Mouse (Mus musculus) lung, embryonic 16.5 days (tissue): ENCODE measurements around the gene Mgat4a. TPM values are rescaled to one million over a fixed set of nuclear protein-coding genes. Genes with fewer than 3 reads are reported as not detected.
A peak's percentile ranks its signal among the peaks of the same experiment; 100 is the strongest.
"Not testable (repeated sequence)": the region's sequence is repeated elsewhere in the genome, so short reads cannot be mapped to it uniquely, and the experiment has no call there.

Experiments
- ATAC-seq: fragments of 200-750 bp; cut with Nextera tagmentation; 2 replicates; pipeline ENCODE4 v1.8.0; 2017; ENCODE audit warnings: low read depth, mild to moderate bottlenecking, moderate library complexity
- H3K27ac ChIP-seq: fragments of 300-500 bp; sonication (generic); 2 replicates; pipeline ENCODE4 v1.5.1; 2014; ENCODE audit warnings: mild to moderate bottlenecking, control low read depth, low read length
- H3K27me3 ChIP-seq: fragments of 300-500 bp; sonication (generic); 2 replicates; pipeline ENCODE4 v1.6.1; 2014; ENCODE audit warnings: low read depth, low read length, mixed read lengths; ENCODE audit not compliant: control insufficient read depth, insufficient read depth
- H3K36me3 ChIP-seq: fragments of 300-500 bp; sonication (generic); 2 replicates; pipeline ENCODE4 v1.6.1; 2014; ENCODE audit warnings: low read length; ENCODE audit not compliant: control insufficient read depth, insufficient read depth
- H3K4me1 ChIP-seq: fragments of 300-500 bp; sonication (generic); replicated peaks from 2 replicates; pipeline ENCODE4 v1.6.1; 2014; ENCODE audit warnings: low read length, mixed read lengths; ENCODE audit not compliant: control insufficient read depth, insufficient read depth
- H3K4me2 ChIP-seq: fragments of 300-500 bp; sonication (generic); 2 replicates; pipeline ENCODE4 v1.6.1; 2014; ENCODE audit warnings: low read depth, low read length, control low read depth
- H3K4me3 ChIP-seq: fragments of 300-500 bp; sonication (generic); 2 replicates; pipeline ENCODE4 v1.5.1; 2014; ENCODE audit warnings: mild to moderate bottlenecking, low read length, control low read depth
- H3K9ac ChIP-seq: fragments of 300-500 bp; sonication (generic); 2 replicates; pipeline ENCODE4 v1.6.1; 2014; ENCODE audit warnings: low read length, control low read depth
- H3K9me3 ChIP-seq: fragments of 300-500 bp; sonication (generic); 2 replicates; pipeline ENCODE4 v1.6.1; 2016; ENCODE audit warnings: low read length; ENCODE audit not compliant: control insufficient read depth
- WGBS: fragments of 180-500 bp; shearing (Covaris S2); extraction: QIAGEN DNeasy Blood & Tissue Kit; methylation state at CpG from one replicate; pipeline ENCODE4 v1.1.7; 2014; 5-methylcytosine and 5-hydroxymethylcytosine counted together
- polyA plus RNA-seq: library from polyadenylated mRNA; unstranded; fragments of >200 nt; fragmentation: Nextera tagmentation; extraction: Ambion mirVana; gene quantifications from 2 replicates; pipeline ENCODE4 v1.2.1, GENCODE M21; 2015

The Mgat4a gene
- polyA plus RNA-seq, 1 experiment from 2014 or later, result 6.5 TPM

GRCm38 (mm10) chr1:37539968-37540809 is 627 bp downstream of the Mgat4a start:
- Histone ChIP-seq H3K27me3 (peaks cover 19% of the 10 kb centered on the region), H3K4me3 (peak overlapping the region; percentile 81), H3K4me1 (peaks cover 5% of the 10 kb centered on the region; the same call in 1 of the 2 replicates), H3K36me3 (no peaks in the 10 kb centered on the region), H3K27ac (no peak overlapping the region), H3K4me2 (peak overlapping the region; percentile 97), H3K9ac (peak overlapping the region; percentile 81), H3K9me3 (no peaks in the 10 kb centered on the region)
- ATAC-seq, result peak; percentile 16; the same call in 1 of the 2 replicates
- WGBS, result 3% methylated on average over 44 of the region's 47 CpGs

GRCm38 (mm10) chr1:37534532-37535108 is 6.2 kb downstream of the Mgat4a start:
- no peaks in the 10 kb centered on the region for H3K9me3 ChIP-seq
- H3K27ac ChIP-seq, result no peak overlapping the region
- no peak for ATAC-seq
- WGBS, result 53% methylated on average over 5 of the region's 5 CpGs
- no peaks in the 10 kb centered on the region for H3K36me3 ChIP-seq
- H3K4me2 ChIP-seq, result no peak overlapping the region
- H3K4me1 ChIP-seq, result peaks cover 4% of the 10 kb centered on the region
- no peak overlapping the region for H3K9ac ChIP-seq
- H3K27me3 ChIP-seq, result peaks cover 2% of the 10 kb centered on the region; the same call in 1 of the 2 replicates
- no peak overlapping the region for H3K4me3 ChIP-seq

GRCm38 (mm10) chr1:37533181-37533580 is 7.6 kb downstream of the Mgat4a start:
- Histone ChIP-seq H3K27me3 (no peaks in the 10 kb centered on the region), H3K36me3 (no peaks in the 10 kb centered on the region), H3K27ac (no peak overlapping the region), H3K4me2 (no peak overlapping the region), H3K4me1 (peaks cover 4% of the 10 kb centered on the region), H3K9ac (no peak overlapping the region), H3K4me3 (no peak overlapping the region), H3K9me3 (no peaks in the 10 kb centered on the region)
- no peak for ATAC-seq
- 94% methylated on average over 7 of the region's 7 CpGs for WGBS

- Histone ChIP-seq H3K4me3 (no peak overlapping the region), H3K9ac (no peak overlapping the region), H3K4me1 (peaks cover 4% of the 10 kb centered on the region), H3K27me3 (no peaks in the 10 kb centered on the region), H3K9me3 (no peaks in the 10 kb centered on the region), H3K27ac (no peak overlapping the region), H3K36me3 (no peaks in the 10 kb centered on the region), H3K4me2 (no peak overlapping the region)
- WGBS, result 76% methylated on average over 6 of the region's 6 CpGs
- no peak for ATAC-seq
Measured at GRCm38 (mm10) chr1:37532533-37532840, 8.3 kb downstream of the Mgat4a start.

- H3K9ac ChIP-seq, result no peak overlapping the region
- no peak overlapping the region for H3K27ac ChIP-seq
- H3K4me3 ChIP-seq, result no peak overlapping the region
- no peak for ATAC-seq
- no peaks in the 10 kb centered on the region for H3K27me3 ChIP-seq
- H3K4me1 ChIP-seq, result peaks cover 4% of the 10 kb centered on the region
- no peaks in the 10 kb centered on the region for H3K36me3 ChIP-seq
- H3K9me3 ChIP-seq, result no peaks in the 10 kb centered on the region
- H3K4me2 ChIP-seq, result no peak overlapping the region
- WGBS, result 91% methylated on average over 12 of the region's 12 CpGs
Measured at GRCm38 (mm10) chr1:37531654-37532532, 8.9 kb downstream of the Mgat4a start.

GRCm38 (mm10) chr1:37530061-37530460 is 10.8 kb downstream of the Mgat4a start:
- Histone ChIP-seq H3K27ac (peak overlapping the region; percentile 41; the same call in 1 of the 2 replicates), H3K9ac (no peak overlapping the region), H3K4me3 (no peak overlapping the region), H3K9me3 (no peaks in the 10 kb centered on the region), H3K36me3 (no peaks in the 10 kb centered on the region), H3K4me1 (peaks cover 4% of the 10 kb centered on the region), H3K27me3 (no peaks in the 10 kb centered on the region), H3K4me2 (no peak overlapping the region)
- 50% methylated on average over 8 of the region's 8 CpGs for WGBS
- ATAC-seq, result peak; percentile 43

- peaks cover 4% of the 10 kb centered on the region for H3K4me1 ChIP-seq
- no peak for ATAC-seq
- no peak overlapping the region for H3K27ac ChIP-seq
- H3K27me3 ChIP-seq, result no peaks in the 10 kb centered on the region
- H3K9me3 ChIP-seq, result no peaks in the 10 kb centered on the region
- no peak overlapping the region for H3K4me3 ChIP-seq
- no peak overlapping the region for H3K4me2 ChIP-seq
- no peak overlapping the region for H3K9ac ChIP-seq
- no peaks in the 10 kb centered on the region for H3K36me3 ChIP-seq
Measured at GRCm38 (mm10) chr1:37526257-37526656, 14.6 kb downstream of the Mgat4a start.

GRCm38 (mm10) chr1:37524669-37525068 is 16.1 kb downstream of the Mgat4a start:
- Histone ChIP-seq H3K9ac (no peak overlapping the region), H3K9me3 (no peaks in the 10 kb centered on the region), H3K4me3 (no peak overlapping the region), H3K4me1 (no peaks in the 10 kb centered on the region), H3K36me3 (no peaks in the 10 kb centered on the region), H3K4me2 (no peak overlapping the region), H3K27me3 (no peaks in the 10 kb centered on the region), H3K27ac (no peak overlapping the region)
- no peak for ATAC-seq
- WGBS, result 74% methylated on average over 4 of the region's 4 CpGs

- WGBS, result 65% methylated on average over 4 of the region's 4 CpGs
- peak overlapping the region; percentile 7; the same call in 1 of the 2 replicates for H3K27ac ChIP-seq
- not testable (repeated sequence) for H3K36me3 ChIP-seq, H3K4me1 ChIP-seq, H3K9ac ChIP-seq, H3K27me3 ChIP-seq, H3K4me3 ChIP-seq, H3K9me3 ChIP-seq, H3K4me2 ChIP-seq
- peak; percentile 67; the same call in 1 of the 2 replicates for ATAC-seq
Measured at GRCm38 (mm10) chr1:37524122-37524521, 16.7 kb downstream of the Mgat4a start.
